Mouse (Mus musculus) lung, adult 2 months (tissue): Measurements from ENCODE around the gene Cntnap5a.

Experiments
- CTCF ChIP-seq: fragments of 200-500 bp; IDR thresholded peaks from 2 replicates; pipeline ENCODE4 v1.5.1; 2011; ENCODE audit warnings: mild to moderate bottlenecking, low read length, control low read depth; ENCODE audit not compliant: insufficient read depth
- POLR2A ChIP-seq: fragments of 200-500 bp; IDR thresholded peaks from 2 replicates; pipeline ENCODE4 v1.6.1; 2011; ENCODE audit warnings: low read depth, mild to moderate bottlenecking, control low read depth, low read length, borderline replicate concordance; ENCODE audit errors: extremely low read depth

GRCm38 (mm10) chr1:115686494-115686893 lies 1.9 kb downstream of the Cntnap5a start:
- TF ChIP-seq CTCF (no peak), POLR2A (no peak)
